Mouse (Mus musculus) limb, embryonic 14.5 days (tissue): ENCODE measurements around the gene Chrng. TPM values are rescaled to one million over a fixed set of nuclear protein-coding genes. Genes with fewer than 3 reads are reported as not detected.

ENCODE experiments used
- ATAC-seq: fragments of 200-750 bp; cut with Nextera tagmentation; 2 replicates; pipeline ENCODE4 v1.8.0; 2017; ENCODE audit warnings: low read depth, moderate number of reproducible peaks, moderate TSS enrichment; ENCODE audit not compliant: low FRiP score
- DNase-seq: peaks from one replicate; pipeline ENCODE4 v3.0.0-alpha.2; 2015; ENCODE audit warnings: low spot score
- H3K27ac ChIP-seq: fragments of 300-500 bp; sonication (generic); replicated peaks from 2 replicates; pipeline ENCODE4 v1.5.1; 2014; ENCODE audit warnings: low read depth, mild to moderate bottlenecking, low read length, moderate library complexity, mixed read lengths
- H3K27me3 ChIP-seq: fragments of 300-500 bp; sonication (generic); 2 replicates; pipeline ENCODE4 v1.6.1; 2014; ENCODE audit warnings: low read length, mixed read lengths; ENCODE audit not compliant: control insufficient read depth, insufficient read depth
- H3K36me3 ChIP-seq: fragments of 300-500 bp; sonication (generic); 2 replicates; pipeline ENCODE4 v1.6.1; 2014; ENCODE audit warnings: mild to moderate bottlenecking, low read length, moderate library complexity, mixed read lengths; ENCODE audit not compliant: control insufficient read depth, insufficient read depth
- H3K4me1 ChIP-seq: fragments of 300-500 bp; sonication (generic); 2 replicates; pipeline ENCODE4 v1.6.1; 2014; ENCODE audit warnings: antibody characterized with exemption, low read length, mixed read lengths; ENCODE audit not compliant: control insufficient read depth, insufficient read depth
- H3K4me2 ChIP-seq: fragments of 300-500 bp; sonication (generic); replicated peaks from 2 replicates; pipeline ENCODE4 v1.6.1; 2014; ENCODE audit warnings: low read depth, mild to moderate bottlenecking, low read length, moderate library complexity; ENCODE audit not compliant: severe bottlenecking
- H3K4me3 ChIP-seq: fragments of 300-500 bp; sonication (generic); replicated peaks from 2 replicates; pipeline ENCODE4 v1.5.1; 2014; ENCODE audit warnings: low read length
- H3K9ac ChIP-seq: fragments of 300-500 bp; sonication (generic); 2 replicates; pipeline ENCODE4 v1.6.1; 2014; ENCODE audit warnings: mild to moderate bottlenecking, low read depth, low read length, moderate library complexity; ENCODE audit not compliant: severe bottlenecking
- H3K9me3 ChIP-seq: fragments of 300-500 bp; sonication (generic); 2 replicates; pipeline ENCODE4 v1.6.1; 2016; ENCODE audit warnings: low read length; ENCODE audit not compliant: control insufficient read depth
- POLR2A ChIP-seq: fragments of 200-500 bp; IDR thresholded peaks from 2 replicates; pipeline ENCODE4 v1.8.0; 2012; ENCODE audit warnings: inconsistent platforms, mild to moderate bottlenecking, moderate library complexity, borderline replicate concordance; ENCODE audit not compliant: insufficient read depth, insufficient read length; ENCODE audit errors: extremely low read depth
- WGBS: fragments of 180-500 bp; shearing (Covaris S2); extraction: QIAGEN DNeasy Blood & Tissue Kit; methylation state at CpG from one replicate; pipeline ENCODE4 v1.1.7; 2014; 5-methylcytosine and 5-hydroxymethylcytosine counted together
- polyA plus RNA-seq, 2 experiments: library from polyadenylated mRNA; depleted of rRNA in 1 of 2; stranded (reverse) in 1 of 2; unstranded in 1 of 2; fragments of >200 nt; fragmentation: Nextera tagmentation in 1 of 2; extraction: Ambion mirVana in 1 of 2; gene quantifications; 2 replicates each; pipeline versions ENCODE4 v1.2.1 to v1.2.3; 2012 to 2014

The Chrng gene
- polyA plus RNA-seq (2012; rRNA removed) (44.7 and 50.8 TPM in 2 replicates), polyA plus RNA-seq (2014; fragmentation: Nextera tagmentation; extraction: Ambion mirVana) (18.2 and 29.3 TPM in 2 replicates)

GRCm38 (mm10) chr1:87204465-87204864, at the start of gene Chrng:
Gene Chrng, plus strand, starts transcription at chr1:87204657.
- no peak within 1 kb of the TSS for H3K27ac ChIP-seq
- WGBS: 75% methylated on average over 7 of the region's 7 CpGs

GRCm38 (mm10) chr1:87155531-87156198, 48.8 kb upstream of the Chrng start:
- no peak for TF ChIP-seq POLR2A
- 1% methylated on average over 33 of the region's 56 CpGs for WGBS
- DNase-seq: no peak

More at GRCm38 (mm10) chr1:87204465-87204864, at the start of gene Chrng:
- Histone ChIP-seq H3K9me3 (no peaks in the 10 kb centered on the region), H3K4me2 (no peak within 1 kb of the TSS), H3K4me1 (no peaks in the 10 kb centered on the region), H3K9ac (no peak within 1 kb of the TSS), H3K27me3 (no peaks in the 10 kb centered on the region; the same call in 1 of the 2 replicates), H3K36me3 (no peaks in the 10 kb centered on the region), H3K4me3 (no peak within 1 kb of the TSS)
- TF ChIP-seq POLR2A: no peak
- DNase-seq: no peak
- ATAC-seq: no peak

GRCm38 (mm10) chr1:87156199-87156587, 48.3 kb upstream of the Chrng start, which contains the start of gene Ecel1:
Gene Ecel1, minus strand, starts transcription at chr1:87156521.
- ATAC-seq (no peak), DNase-seq (no peak)
- H3K4me2 ChIP-seq: peak within 1 kb of the TSS; percentile 63
- TF ChIP-seq POLR2A: no peak
- no peaks in the 10 kb centered on the region for H3K9me3 ChIP-seq
- peak within 1 kb of the TSS; percentile 40 for H3K4me3 ChIP-seq
- no peak within 1 kb of the TSS for H3K27ac ChIP-seq
- H3K27me3 ChIP-seq: peaks cover 79% of the 10 kb centered on the region
- peaks cover 10% of the 10 kb centered on the region; the same call in 1 of the 2 replicates for H3K4me1 ChIP-seq
- H3K9ac ChIP-seq: no peak within 1 kb of the TSS
- WGBS: 4% methylated on average over 6 of the region's 12 CpGs
- no peaks in the 10 kb centered on the region for H3K36me3 ChIP-seq

More at GRCm38 (mm10) chr1:87155531-87156198, 48.8 kb upstream of the Chrng start:
- H3K9ac ChIP-seq: no peak overlapping the region
- H3K36me3 ChIP-seq: no peaks in the 10 kb centered on the region
- peaks cover 85% of the 10 kb centered on the region for H3K27me3 ChIP-seq
- H3K4me2 ChIP-seq: peak overlapping the region; percentile 63
- peak overlapping the region; percentile 40 for H3K4me3 ChIP-seq
- H3K4me1 ChIP-seq: peaks cover 10% of the 10 kb centered on the region; the same call in 1 of the 2 replicates
- H3K27ac ChIP-seq: no peak overlapping the region
- no peaks in the 10 kb centered on the region for H3K9me3 ChIP-seq
- peak; percentile 48 for ATAC-seq

- ATAC-seq (no peak), DNase-seq (no peak)
- TF ChIP-seq POLR2A: no peak
- peaks cover 4% of the 10 kb centered on the region; the same call in 1 of the 2 replicates for H3K4me1 ChIP-seq
- H3K9me3 ChIP-seq: no peaks in the 10 kb centered on the region
- H3K4me2 ChIP-seq: no peak overlapping the region
- H3K36me3 ChIP-seq: no peaks in the 10 kb centered on the region
- no peak overlapping the region for H3K4me3 ChIP-seq
- peaks cover 53% of the 10 kb centered on the region for H3K27me3 ChIP-seq
- H3K27ac ChIP-seq: no peak overlapping the region
- 69% methylated on average over 3 of the region's 3 CpGs for WGBS
- H3K9ac ChIP-seq: no peak overlapping the region
Measured at GRCm38 (mm10) chr1:87159396-87159795, 45.1 kb upstream of the Chrng start.

- Histone ChIP-seq H3K4me1 (no peaks in the 10 kb centered on the region), H3K27ac (no peak overlapping the region), H3K4me3 (no peak overlapping the region), H3K4me2 (no peak overlapping the region), H3K9ac (no peak overlapping the region), H3K27me3 (peaks cover 22% of the 10 kb centered on the region), H3K9me3 (no peaks in the 10 kb centered on the region), H3K36me3 (no peaks in the 10 kb centered on the region)
- ATAC-seq: no peak
- 30% methylated on average over 4 of the region's 11 CpGs for WGBS
- TF ChIP-seq POLR2A: no peak
- DNase-seq: no peak
Measured at GRCm38 (mm10) chr1:87164164-87164795, 40.2 kb upstream of the Chrng start.
